Mouse (Mus musculus) central nervous system, embryonic 18 days (tissue): ENCODE results near the gene Gnl1. TPM values are rescaled to one million over a fixed set of nuclear protein-coding genes. Genes with fewer than 3 reads are reported as not detected.

ENCODE experiments used
- polyA plus RNA-seq: library from polyadenylated mRNA; depleted of rRNA; stranded (reverse); fragments of >200 nt; gene quantifications from 2 replicates; pipeline ENCODE4 v1.2.3, GENCODE M21; 2012; rRNA removed

Gene Gnl1
- 45.2 and 54.4 TPM in 2 replicates for polyA plus RNA-seq

GRCm38 (mm10) chr17:35979401-35980362, at the start of gene Gnl1, which contains the start of gene Prr3:
Gene Gnl1, plus strand, starts transcription at chr17:35979851.
Gene Prr3, minus strand, starts transcription at chr17:35980236.

GRCm38 (mm10) chr17:35969418-35970389, 9.9 kb upstream of the Gnl1 start, which contains the start of gene Abcf1:
Gene Abcf1, minus strand, starts transcription at chr17:35969761.

DNA sequence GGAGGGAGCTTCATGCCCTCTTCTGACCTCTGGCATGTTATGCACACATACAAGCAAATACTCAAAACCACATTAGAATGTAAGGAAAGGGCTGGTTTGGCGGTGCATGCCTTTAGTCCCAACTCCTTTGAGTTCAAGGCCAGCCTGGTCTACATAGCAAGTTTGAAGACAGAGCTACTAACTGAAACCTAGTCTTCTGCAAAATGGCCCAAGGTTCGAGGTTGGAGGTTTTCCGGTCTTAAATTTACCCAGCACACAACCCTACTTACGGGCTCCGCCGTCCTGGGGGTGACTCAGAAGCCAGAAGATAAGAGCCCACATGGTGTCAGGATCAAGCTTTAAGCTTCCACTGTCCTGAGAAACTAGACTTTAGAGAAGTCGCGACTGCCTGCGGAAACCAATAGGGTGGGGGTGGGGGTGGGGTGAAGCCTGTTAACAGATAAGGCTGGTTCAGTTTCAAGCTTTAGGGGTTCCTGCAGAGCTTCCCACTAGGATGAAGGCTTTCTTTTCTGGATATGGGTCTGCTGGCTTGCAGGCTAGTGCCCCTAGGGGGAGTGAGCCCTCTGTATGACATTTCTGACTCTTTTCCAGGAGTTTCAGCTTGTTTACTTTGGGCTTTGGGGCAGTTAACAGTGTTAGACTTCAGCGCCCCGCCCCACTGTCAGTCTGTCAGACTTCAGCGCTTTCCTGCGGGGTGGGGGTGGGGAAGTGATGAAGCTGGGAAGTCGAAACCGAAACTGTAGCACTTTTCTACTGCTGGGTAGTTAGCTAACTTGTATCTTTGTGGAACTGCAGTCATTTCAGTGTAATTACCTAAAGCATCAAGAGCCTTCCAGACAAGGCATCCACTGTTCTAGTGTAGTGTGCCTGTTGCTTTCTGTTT, 40.8 kb downstream of the Gnl1 start, which contains the start of gene H2-T24:
Gene H2-T24, minus strand, starts transcription at position 370 of the 883 bp plus-strand sequence.

GRCm38 (mm10) chr17:36032351-36032875, 52.8 kb downstream of the Gnl1 start, which contains the start of gene H2-T23:
Gene H2-T23, minus strand, starts transcription at chr17:36032855.

Other genes starting within 250 kb of the Gnl1 start
- 7.9 and 9.5 TPM in 2 replicates for gene Ier3, start 158.2 kb upstream of the Gnl1 start, polyA plus RNA-seq
- 149 and 160 TPM in 2 replicates for gene Flot1, start 156.6 kb upstream of the Gnl1 start, polyA plus RNA-seq
- 2,694 and 2,976 TPM in 2 replicates for gene Tubb5, start 141.5 kb upstream of the Gnl1 start, polyA plus RNA-seq
- gene Mdc1, start 138.3 kb upstream of the Gnl1 start, polyA plus RNA-seq, result 15.9 and 16.6 TPM in 2 replicates
- 18.0 and 21.4 TPM in 2 replicates for gene Nrm, start 118.5 kb upstream of the Gnl1 start, polyA plus RNA-seq
- gene Ppp1r18, start 114.3 kb upstream of the Gnl1 start, polyA plus RNA-seq, result 29.3 and 32.5 TPM in 2 replicates
- 47.6 and 53.6 TPM in 2 replicates for gene Dhx16, start 100.0 kb upstream of the Gnl1 start, polyA plus RNA-seq
- gene 2310061I04Rik, start 82.4 kb upstream of the Gnl1 start, polyA plus RNA-seq, result 93.8 and 104 TPM in 2 replicates
- gene Atat1, start 69.8 kb upstream of the Gnl1 start, polyA plus RNA-seq, result 448 and 535 TPM in 2 replicates
- gene Mrps18b, start 63.5 kb upstream of the Gnl1 start, polyA plus RNA-seq, result 52.4 and 53.0 TPM in 2 replicates
- gene Ppp1r10, start 63.4 kb upstream of the Gnl1 start, polyA plus RNA-seq, result 37.8 and 40.7 TPM in 2 replicates
- gene Abcf1, start 10.1 kb upstream of the Gnl1 start, polyA plus RNA-seq, result 77.3 and 77.5 TPM in 2 replicates
- gene Prr3, start 385 bp downstream of the Gnl1 start, polyA plus RNA-seq, result 72.9 and 85.4 TPM in 2 replicates
- gene H2-T24, start 40.7 kb downstream of the Gnl1 start, polyA plus RNA-seq, result 0.26 and 0.44 TPM in 2 replicates
- 8.9 and 9.5 TPM in 2 replicates for gene H2-T23, start 53.0 kb downstream of the Gnl1 start, polyA plus RNA-seq
- gene H2-T22, start 62.9 kb downstream of the Gnl1 start, polyA plus RNA-seq, result 8.2 and 8.8 TPM in 2 replicates
- gene Gm6034, start 63.1 kb downstream of the Gnl1 start, polyA plus RNA-seq, result not detected in 2 replicates
- 0.04 TPM in 1 of 2 replicates, not detected in the other for gene Gm11127, start 78.5 kb downstream of the Gnl1 start, polyA plus RNA-seq
- gene Gm19684, start 141.8 kb downstream of the Gnl1 start, polyA plus RNA-seq, result not detected in 2 replicates
- not detected in 2 replicates for gene Gm7030, start 149.6 kb downstream of the Gnl1 start, polyA plus RNA-seq
- gene Gm8909, start 188.7 kb downstream of the Gnl1 start, polyA plus RNA-seq, result not detected in 2 replicates
- gene H2-T3, start 210.4 kb downstream of the Gnl1 start, polyA plus RNA-seq, result not detected in 2 replicates